Mouse (Mus musculus) forebrain, embryonic 16.5 days (tissue): ENCODE measurements around the gene Lipe. TPM values are rescaled to one million over a fixed set of nuclear protein-coding genes. Genes with fewer than 3 reads are reported as not detected.

Experiments
- ATAC-seq: fragments of 200-750 bp; cut with Nextera tagmentation; 2 replicates; pipeline ENCODE4 v1.8.0; 2017; ENCODE audit warnings: mild to moderate bottlenecking, moderate library complexity
- H3K27ac ChIP-seq: fragments of 300-500 bp; sonication (generic); 2 replicates; pipeline ENCODE4 v1.5.1; 2014; ENCODE audit warnings: low read length, control low read depth
- H3K27me3 ChIP-seq: fragments of 300-500 bp; sonication (generic); replicated peaks from 2 replicates; pipeline ENCODE4 v1.6.1; 2014; ENCODE audit warnings: low read length; ENCODE audit not compliant: control insufficient read depth, insufficient read depth
- H3K36me3 ChIP-seq: fragments of 300-500 bp; sonication (generic); 2 replicates; pipeline ENCODE4 v1.6.1; 2014; ENCODE audit not compliant: control insufficient read depth, insufficient read depth
- H3K4me1 ChIP-seq: fragments of 300-500 bp; sonication (generic); replicated peaks from 2 replicates; pipeline ENCODE4 v1.6.1; 2014; ENCODE audit warnings: low read length; ENCODE audit not compliant: control insufficient read depth, insufficient read depth
- H3K4me2 ChIP-seq: fragments of 300-500 bp; sonication (generic); 2 replicates; pipeline ENCODE4 v1.6.1; 2014; ENCODE audit warnings: mild to moderate bottlenecking, low read length, control low read depth
- H3K4me3 ChIP-seq: fragments of 300-500 bp; sonication (generic); replicated peaks from 2 replicates; pipeline ENCODE4 v1.5.1; 2014; ENCODE audit warnings: mild to moderate bottlenecking, low read length, control low read depth
- H3K9ac ChIP-seq: fragments of 300-500 bp; sonication (generic); replicated peaks from 2 replicates; pipeline ENCODE4 v1.6.1; 2014; ENCODE audit warnings: low read depth, low read length, control low read depth
- H3K9me3 ChIP-seq: fragments of 300-500 bp; sonication (generic); 2 replicates; pipeline ENCODE4 v1.6.1; 2016; ENCODE audit warnings: low read length; ENCODE audit not compliant: control insufficient read depth
- WGBS: fragments of 180-500 bp; shearing (Covaris S2); extraction: QIAGEN DNeasy Blood & Tissue Kit; methylation state at CpG from one replicate; pipeline ENCODE4 v1.1.7; 2014; 5-methylcytosine and 5-hydroxymethylcytosine counted together
- polyA plus RNA-seq: library from polyadenylated mRNA; unstranded; fragments of >200 nt; fragmentation: Nextera tagmentation; extraction: Ambion mirVana; gene quantifications from 2 replicates; pipeline ENCODE4 v1.2.1, GENCODE M21; 2015

Gene Lipe
- polyA plus RNA-seq, 1 experiment from 2014 or later: 18.5 TPM

DNA sequence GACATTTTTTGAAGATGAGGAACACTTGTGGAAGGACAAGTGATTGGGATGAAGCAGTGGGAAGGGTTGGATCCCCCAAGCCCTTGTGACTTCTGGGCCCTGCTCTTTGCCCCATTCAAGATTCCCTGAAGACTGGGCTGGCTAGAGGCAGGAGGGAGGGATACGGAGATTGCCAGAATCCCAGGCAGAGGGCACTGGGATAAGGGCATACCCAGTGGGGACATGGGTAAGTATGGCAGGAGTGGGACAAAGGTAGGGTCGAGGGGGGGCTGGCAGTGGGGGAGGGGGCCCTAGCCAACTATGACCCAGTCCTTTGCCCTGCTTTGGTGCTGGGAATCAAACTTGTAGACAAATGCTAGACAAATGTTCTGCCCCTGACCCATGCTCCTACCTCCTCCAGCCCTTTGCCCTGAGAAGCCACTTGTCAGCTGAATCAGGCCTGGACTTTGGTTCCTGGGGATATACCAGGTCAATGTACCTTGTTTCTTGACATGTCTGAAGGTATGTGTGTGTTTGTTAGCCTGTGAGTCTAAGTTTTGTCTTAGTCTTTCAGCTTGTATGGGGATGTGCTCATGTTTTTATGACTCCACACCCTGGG is 6.6 kb downstream of the Lipe start:
- Histone ChIP-seq H3K9ac (no peak overlapping the region), H3K4me1 (peaks cover 36% of the 10 kb centered on the region)
- WGBS: 62% methylated on average over 2 of the region's 2 CpGs

GRCm38 (mm10) chr7:25390986-25391385 is 7.5 kb downstream of the Lipe start:
- no peaks in the 10 kb centered on the region for H3K27me3 ChIP-seq
- ATAC-seq: no peak
- H3K9me3 ChIP-seq: no peaks in the 10 kb centered on the region
- H3K4me3 ChIP-seq: no peak overlapping the region
- no peak overlapping the region for H3K4me2 ChIP-seq
- no peak overlapping the region for H3K27ac ChIP-seq
- H3K36me3 ChIP-seq: peaks cover 9% of the 10 kb centered on the region; the same call in 1 of the 2 replicates
- 48% methylated on average over 2 of the region's 2 CpGs for WGBS
- H3K9ac ChIP-seq: no peak overlapping the region
- peaks cover 35% of the 10 kb centered on the region for H3K4me1 ChIP-seq

More for the DNA sequence above, 6.6 kb downstream of the Lipe start:
- no peaks in the 10 kb centered on the region for H3K27me3 ChIP-seq
- no peaks in the 10 kb centered on the region for H3K9me3 ChIP-seq
- H3K4me3 ChIP-seq: no peak overlapping the region
- ATAC-seq: no peak
- peaks cover 8% of the 10 kb centered on the region; the same call in 1 of the 2 replicates for H3K36me3 ChIP-seq
- H3K4me2 ChIP-seq: no peak overlapping the region
- H3K27ac ChIP-seq: no peak overlapping the region

DNA sequence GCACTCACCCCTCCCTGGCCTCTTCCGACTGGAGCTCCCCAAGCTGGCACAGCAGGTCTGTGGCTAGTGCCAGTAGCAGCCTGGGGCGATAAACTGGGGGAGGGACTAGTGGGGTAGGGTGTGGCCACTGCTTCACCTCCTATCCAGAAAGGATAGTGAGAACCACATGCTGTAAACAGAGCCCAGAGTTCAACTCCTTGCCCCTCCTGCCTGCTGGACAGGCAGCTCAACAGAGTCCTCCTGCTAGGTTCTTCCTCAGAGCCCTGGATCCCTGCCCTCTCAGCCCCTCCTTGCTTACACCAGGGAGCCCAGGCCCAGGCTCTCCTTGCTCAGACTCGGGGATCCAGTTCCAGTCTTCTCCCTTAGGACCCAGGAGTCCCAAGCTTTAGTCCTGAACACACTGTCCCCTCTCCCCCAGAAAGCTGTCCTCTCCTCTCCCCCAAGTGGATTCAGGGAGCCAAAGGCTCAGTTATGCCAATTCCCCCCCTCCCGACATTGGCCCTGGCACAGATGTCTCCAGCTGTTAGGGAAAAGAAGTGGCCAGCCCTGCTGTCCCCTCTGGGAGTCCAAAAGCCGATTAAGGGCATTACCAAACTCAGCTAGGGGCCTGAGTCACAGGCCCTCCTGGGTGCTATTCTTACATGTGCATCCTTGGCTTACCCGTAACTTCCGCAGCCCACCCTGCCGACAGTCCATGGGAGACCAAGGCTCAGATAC is 8.3 kb downstream of the Lipe start:
- H3K36me3 ChIP-seq: peaks cover 11% of the 10 kb centered on the region; the same call in 1 of the 2 replicates
- H3K4me2 ChIP-seq: no peak overlapping the region
- no peaks in the 10 kb centered on the region for H3K9me3 ChIP-seq
- no peak overlapping the region for H3K27ac ChIP-seq
- peaks cover 35% of the 10 kb centered on the region for H3K4me1 ChIP-seq
- H3K4me3 ChIP-seq: no peak overlapping the region
- no peak overlapping the region for H3K9ac ChIP-seq
- H3K27me3 ChIP-seq: no peaks in the 10 kb centered on the region
- WGBS: 38% methylated on average over 8 of the region's 8 CpGs
- ATAC-seq: no peak

- H3K4me2 ChIP-seq: no peak overlapping the region
- peaks cover 14% of the 10 kb centered on the region; the same call in 1 of the 2 replicates for H3K36me3 ChIP-seq
- no peak overlapping the region for H3K27ac ChIP-seq
- WGBS: 87% methylated on average over 7 of the region's 7 CpGs
- no peak overlapping the region for H3K4me3 ChIP-seq
- no peaks in the 10 kb centered on the region for H3K27me3 ChIP-seq
- H3K9me3 ChIP-seq: no peaks in the 10 kb centered on the region
- no peak overlapping the region for H3K9ac ChIP-seq
- peaks cover 25% of the 10 kb centered on the region for H3K4me1 ChIP-seq
- ATAC-seq: no peak
These were observed 9.6 kb downstream of the Lipe start for GRCm38 (mm10) chr7:25388916-25389315.

- H3K4me3 ChIP-seq: no peak overlapping the region
- H3K36me3 ChIP-seq: peaks cover 14% of the 10 kb centered on the region; the same call in 1 of the 2 replicates
- H3K9ac ChIP-seq: no peak overlapping the region
- 95% methylated on average over 18 of the region's 18 CpGs for WGBS
- no peak overlapping the region for H3K27ac ChIP-seq
- peaks cover 15% of the 10 kb centered on the region for H3K4me1 ChIP-seq
- no peaks in the 10 kb centered on the region for H3K27me3 ChIP-seq
- H3K4me2 ChIP-seq: no peak overlapping the region
- H3K9me3 ChIP-seq: no peaks in the 10 kb centered on the region
- no peak for ATAC-seq
These were observed 10.6 kb downstream of the Lipe start for GRCm38 (mm10) chr7:25387811-25388440.

GRCm38 (mm10) chr7:25385850-25386555 is 12.5 kb downstream of the Lipe start:
- H3K9ac ChIP-seq: no peak overlapping the region
- H3K4me3 ChIP-seq: no peak overlapping the region
- H3K27me3 ChIP-seq: no peaks in the 10 kb centered on the region
- peaks cover 14% of the 10 kb centered on the region for H3K36me3 ChIP-seq
- 82% methylated on average over 12 of the region's 12 CpGs for WGBS
- no peak for ATAC-seq
- no peak overlapping the region for H3K27ac ChIP-seq
- no peaks in the 10 kb centered on the region for H3K9me3 ChIP-seq
- H3K4me1 ChIP-seq: peaks cover 13% of the 10 kb centered on the region
- H3K4me2 ChIP-seq: no peak overlapping the region

- no peak overlapping the region for H3K4me2 ChIP-seq
- ATAC-seq: no peak
- H3K4me3 ChIP-seq: no peak overlapping the region
- WGBS: 96% methylated on average over 12 of the region's 12 CpGs
- H3K9ac ChIP-seq: no peak overlapping the region
- peaks cover 11% of the 10 kb centered on the region for H3K4me1 ChIP-seq
- no peaks in the 10 kb centered on the region for H3K9me3 ChIP-seq
- no peaks in the 10 kb centered on the region for H3K27me3 ChIP-seq
- no peak overlapping the region for H3K27ac ChIP-seq
- peaks cover 14% of the 10 kb centered on the region for H3K36me3 ChIP-seq
These were observed 13.3 kb downstream of the Lipe start for GRCm38 (mm10) chr7:25385259-25385658.

- Histone ChIP-seq H3K36me3 (peaks cover 14% of the 10 kb centered on the region), H3K9ac (no peak overlapping the region)
These were observed 13.7 kb downstream of the Lipe start for GRCm38 (mm10) chr7:25384818-25385217.

GRCm38 (mm10) chr7:25384318-25384717 is 14.2 kb downstream of the Lipe start:
- Histone ChIP-seq H3K36me3 (peaks cover 14% of the 10 kb centered on the region), H3K27me3 (no peaks in the 10 kb centered on the region), H3K4me2 (no peak overlapping the region), H3K9me3 (no peaks in the 10 kb centered on the region), H3K4me1 (peaks cover 11% of the 10 kb centered on the region), H3K4me3 (no peak overlapping the region), H3K9ac (no peak overlapping the region), H3K27ac (no peak overlapping the region)
- WGBS: 88% methylated on average over 13 of the region's 13 CpGs
- no peak for ATAC-seq

More at GRCm38 (mm10) chr7:25384818-25385217, 13.7 kb downstream of the Lipe start:
- Histone ChIP-seq H3K4me1 (peaks cover 9% of the 10 kb centered on the region), H3K4me2 (no peak overlapping the region), H3K9me3 (no peaks in the 10 kb centered on the region), H3K27ac (no peak overlapping the region), H3K4me3 (no peak overlapping the region), H3K27me3 (no peaks in the 10 kb centered on the region)
- WGBS: 88% methylated on average over 9 of the region's 9 CpGs
- no peak for ATAC-seq
